Comparison of ENCODE assay signal across 35 mouse cellular contexts in the genomic region with DNA sequence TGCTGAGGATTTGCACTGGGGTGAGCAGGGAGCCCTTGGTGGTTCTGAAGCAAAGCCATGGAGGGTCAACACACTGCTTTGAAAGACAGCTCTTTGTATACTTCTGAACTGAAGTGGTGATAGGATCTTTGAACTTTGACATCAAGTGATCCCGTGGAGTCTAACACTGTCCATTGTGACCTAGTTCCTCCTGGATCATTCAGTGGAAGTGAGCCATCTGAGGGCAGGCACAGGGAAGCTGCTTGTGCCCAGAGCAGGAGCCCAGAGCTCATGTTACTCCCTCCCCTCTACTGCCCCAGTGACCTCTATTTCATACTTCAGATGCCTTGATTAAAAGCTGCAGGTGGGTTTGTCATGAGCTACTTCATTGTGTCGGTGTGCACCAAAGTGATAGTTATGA. TPM values are rescaled to one million over a fixed set of nuclear protein-coding genes. Genes with fewer than 3 reads are reported as not detected.
"Had no signal": no experiment of that assay in that cellular context is flagged by ENCODE, and none has a peak within 500 bp of the region (broad histone marks: within the 10 kb centered on the region; RNA-seq: fewer than 3 reads in every experiment).

No protein-coding gene starts in this region.

RNA-seq across cellular contexts. Expression of gene Taar8c, which starts 4.7 kb away (rescaled TPM):
- total RNA-seq: forebrain, postnatal 0 days; gastrocnemius, adult 18-20 months; gastrocnemius, adult 8-10 months; gastrocnemius, postnatal 14 days; gastrocnemius, postnatal 36 days; heart, adult 2 months; heart, postnatal 14 days; heart, postnatal 36 days; hematopoietic stem cell, adult 5-6 weeks; hindbrain, postnatal 0 days; layer of hippocampus, adult 18-20 months; layer of hippocampus, adult 8-10 months; layer of hippocampus, postnatal 14 days; layer of hippocampus, postnatal 36 days; left cerebral cortex, adult 18-20 months; left cerebral cortex, adult 8-10 months; left cerebral cortex, postnatal 10 days; left cerebral cortex, postnatal 25 days; left cerebral cortex, postnatal 4 days had no signal
- polyA plus RNA-seq: forebrain, postnatal 0 days; gonadal fat pad, adult 2 months; heart, adult 2 months; heart, embryonic 11.5 days; heart, embryonic 13.5 days; heart, embryonic 15.5 days; heart, postnatal 0 days; hindbrain, embryonic 11.5 days; hindbrain, embryonic 13.5 days; hindbrain, embryonic 15.5 days; hindbrain, postnatal 0 days; intestine, embryonic 14.5 days; intestine, embryonic 16.5 days; kidney, embryonic 15.5 days; kidney, postnatal 0 days; large intestine, adult 2 months; limb, embryonic 11.5 days; limb, embryonic 13.5 days; limb, embryonic 15.5 days had no signal

RNA-seq across cellular contexts. Expression of gene Taar8b, which starts 4.9 kb away (rescaled TPM):
- total RNA-seq: forebrain, postnatal 0 days; gastrocnemius, adult 18-20 months; gastrocnemius, adult 8-10 months; gastrocnemius, postnatal 14 days; gastrocnemius, postnatal 36 days; heart, adult 2 months; heart, postnatal 14 days; heart, postnatal 36 days; hematopoietic stem cell, adult 5-6 weeks; hindbrain, postnatal 0 days; layer of hippocampus, adult 18-20 months; layer of hippocampus, adult 8-10 months; layer of hippocampus, postnatal 14 days; layer of hippocampus, postnatal 36 days; left cerebral cortex, adult 18-20 months; left cerebral cortex, adult 8-10 months; left cerebral cortex, postnatal 10 days; left cerebral cortex, postnatal 25 days; left cerebral cortex, postnatal 4 days had no signal
- polyA plus RNA-seq: forebrain, postnatal 0 days; gonadal fat pad, adult 2 months; heart, adult 2 months; heart, embryonic 11.5 days; heart, embryonic 13.5 days; heart, embryonic 15.5 days; heart, postnatal 0 days; hindbrain, embryonic 11.5 days; hindbrain, embryonic 13.5 days; hindbrain, embryonic 15.5 days; hindbrain, postnatal 0 days; intestine, embryonic 14.5 days; intestine, embryonic 16.5 days; kidney, embryonic 15.5 days; kidney, postnatal 0 days; large intestine, adult 2 months; limb, embryonic 11.5 days; limb, embryonic 13.5 days; limb, embryonic 15.5 days had no signal

RNA-seq across cellular contexts. Expression of gene Taar9, which starts 12.3 kb away (rescaled TPM):
- total RNA-seq: forebrain, postnatal 0 days; gastrocnemius, adult 18-20 months; gastrocnemius, adult 8-10 months; gastrocnemius, postnatal 14 days; gastrocnemius, postnatal 36 days; heart, adult 2 months; heart, postnatal 14 days; heart, postnatal 36 days; hematopoietic stem cell, adult 5-6 weeks; hindbrain, postnatal 0 days; layer of hippocampus, adult 18-20 months; layer of hippocampus, adult 8-10 months; layer of hippocampus, postnatal 14 days; layer of hippocampus, postnatal 36 days; left cerebral cortex, adult 18-20 months; left cerebral cortex, adult 8-10 months; left cerebral cortex, postnatal 10 days; left cerebral cortex, postnatal 25 days; left cerebral cortex, postnatal 4 days had no signal
- polyA plus RNA-seq: forebrain, postnatal 0 days; gonadal fat pad, adult 2 months; heart, adult 2 months; heart, embryonic 11.5 days; heart, embryonic 13.5 days; heart, embryonic 15.5 days; heart, postnatal 0 days; hindbrain, embryonic 11.5 days; hindbrain, embryonic 13.5 days; hindbrain, embryonic 15.5 days; hindbrain, postnatal 0 days; intestine, embryonic 14.5 days; intestine, embryonic 16.5 days; kidney, embryonic 15.5 days; kidney, postnatal 0 days; large intestine, adult 2 months; limb, embryonic 11.5 days; limb, embryonic 13.5 days; limb, embryonic 15.5 days had no signal

RNA-seq across cellular contexts. Expression of gene Taar8a, which starts 20.7 kb away (rescaled TPM):
- total RNA-seq: forebrain, postnatal 0 days; gastrocnemius, adult 18-20 months; gastrocnemius, adult 8-10 months; gastrocnemius, postnatal 14 days; gastrocnemius, postnatal 36 days; heart, adult 2 months; heart, postnatal 14 days; heart, postnatal 36 days; hematopoietic stem cell, adult 5-6 weeks; hindbrain, postnatal 0 days; layer of hippocampus, adult 18-20 months; layer of hippocampus, adult 8-10 months; layer of hippocampus, postnatal 14 days; layer of hippocampus, postnatal 36 days; left cerebral cortex, adult 18-20 months; left cerebral cortex, adult 8-10 months; left cerebral cortex, postnatal 10 days; left cerebral cortex, postnatal 25 days; left cerebral cortex, postnatal 4 days had no signal
- polyA plus RNA-seq: forebrain, postnatal 0 days; gonadal fat pad, adult 2 months; heart, adult 2 months; heart, embryonic 11.5 days; heart, embryonic 13.5 days; heart, embryonic 15.5 days; heart, postnatal 0 days; hindbrain, embryonic 11.5 days; hindbrain, embryonic 13.5 days; hindbrain, embryonic 15.5 days; hindbrain, postnatal 0 days; intestine, embryonic 14.5 days; intestine, embryonic 16.5 days; kidney, embryonic 15.5 days; kidney, postnatal 0 days; large intestine, adult 2 months; limb, embryonic 11.5 days; limb, embryonic 13.5 days; limb, embryonic 15.5 days had no signal

RNA-seq across cellular contexts. Expression of gene Taar7f, which starts 47.7 kb away (rescaled TPM):
- total RNA-seq: forebrain, postnatal 0 days; gastrocnemius, adult 18-20 months; gastrocnemius, adult 8-10 months; gastrocnemius, postnatal 14 days; gastrocnemius, postnatal 36 days; heart, adult 2 months; heart, postnatal 14 days; heart, postnatal 36 days; hematopoietic stem cell, adult 5-6 weeks; hindbrain, postnatal 0 days; layer of hippocampus, adult 18-20 months; layer of hippocampus, adult 8-10 months; layer of hippocampus, postnatal 14 days; layer of hippocampus, postnatal 36 days; left cerebral cortex, adult 18-20 months; left cerebral cortex, adult 8-10 months; left cerebral cortex, postnatal 10 days; left cerebral cortex, postnatal 25 days; left cerebral cortex, postnatal 4 days had no signal
- polyA plus RNA-seq: forebrain, postnatal 0 days; gonadal fat pad, adult 2 months; heart, adult 2 months; heart, embryonic 11.5 days; heart, embryonic 13.5 days; heart, embryonic 15.5 days; heart, postnatal 0 days; hindbrain, embryonic 11.5 days; hindbrain, embryonic 13.5 days; hindbrain, embryonic 15.5 days; hindbrain, postnatal 0 days; intestine, embryonic 14.5 days; intestine, embryonic 16.5 days; kidney, embryonic 15.5 days; kidney, postnatal 0 days; large intestine, adult 2 months; limb, embryonic 11.5 days; limb, embryonic 13.5 days; limb, embryonic 15.5 days had no signal
